Mouse (Mus musculus) ES-Bruce4 (cell line): ENCODE measurements around the gene Arl4a. TPM values are rescaled to one million over a fixed set of nuclear protein-coding genes. Genes with fewer than 3 reads are reported as not detected.

Experiments used
- H3K27ac ChIP-seq: 2 replicates; pipeline ENCODE4 v1.5.1; 2012; ENCODE audit warnings: low read length, inconsistent platforms; ENCODE audit not compliant: insufficient read depth
- H3K27me3 ChIP-seq: 2 replicates; pipeline ENCODE4 v1.6.1; 2012; ENCODE audit warnings: mild to moderate bottlenecking, low read length, inconsistent platforms; ENCODE audit not compliant: control insufficient read depth, poor library complexity, insufficient read depth, severe bottlenecking
- H3K36me3 ChIP-seq: 2 replicates; pipeline ENCODE4 v1.6.1; 2012; ENCODE audit warnings: inconsistent platforms, mild to moderate bottlenecking, low read length, moderate library complexity; ENCODE audit not compliant: control insufficient read depth, poor library complexity, insufficient read depth, severe bottlenecking
- H3K4me1 ChIP-seq: one replicate; pipeline ENCODE4 v1.8.1; 2011; ENCODE audit warnings: low read length; ENCODE audit not compliant: control insufficient read depth, insufficient read depth
- H3K4me3 ChIP-seq: 2 replicates; pipeline ENCODE4 v1.5.1; 2011; ENCODE audit warnings: low read depth, mild to moderate bottlenecking, low read length
- H3K9ac ChIP-seq: 2 replicates; pipeline ENCODE4 v1.6.1; 2012; ENCODE audit warnings: low read depth, mild to moderate bottlenecking, inconsistent platforms; ENCODE audit not compliant: poor library complexity, severe bottlenecking
- H3K9me3 ChIP-seq: replicated peaks from 2 replicates; pipeline ENCODE4 v1.6.1; 2012; ENCODE audit warnings: mild to moderate bottlenecking, low read length, inconsistent platforms; ENCODE audit not compliant: control insufficient read depth, poor library complexity, insufficient read depth, severe bottlenecking
- CTCF ChIP-seq: IDR thresholded peaks from one replicate; pipeline ENCODE4 v1.8.1; 2011; ENCODE audit warnings: low read depth, low read length
- EP300 ChIP-seq: IDR thresholded peaks from 2 replicates; pipeline ENCODE4 v1.6.1; 2011; ENCODE audit warnings: low read depth, low read length; ENCODE audit not compliant: insufficient read depth
- POLR2A ChIP-seq: IDR thresholded peaks from one replicate; pipeline ENCODE4 v1.8.1; 2011; ENCODE audit warnings: low read length; ENCODE audit not compliant: insufficient read depth
- polyA plus RNA-seq: library from polyadenylated mRNA; stranded (reverse); fragments of >200 nt; gene quantifications from 2 replicates; pipeline ENCODE4 v1.2.4, GENCODE M21; 2011; ENCODE audit warnings: low read depth; ENCODE audit not compliant: missing spikeins, insufficient read depth, insufficient read length

Gene Arl4a
- polyA plus RNA-seq, 1 experiment: 26.5 TPM

- Histone ChIP-seq H3K9me3 (no peaks in the 10 kb centered on the region), H3K4me3 (no peak overlapping the region), H3K9ac (no peak overlapping the region), H3K36me3 (no peaks in the 10 kb centered on the region), H3K27me3 (no peaks in the 10 kb centered on the region), H3K4me1 (no peaks in the 10 kb centered on the region), H3K27ac (no peak overlapping the region)
- TF ChIP-seq CTCF (no peak), POLR2A (no peak), EP300 (no peak)
Measured at GRCm38 (mm10) chr12:40027846-40028245, 10.0 kb downstream of the Arl4a start.

GRCm38 (mm10) chr12:40027444-40027843, 10.4 kb downstream of the Arl4a start:
- H3K9ac ChIP-seq: no peak overlapping the region
- no peaks in the 10 kb centered on the region for H3K4me1 ChIP-seq
- TF ChIP-seq POLR2A (no peak), EP300 (no peak), CTCF (no peak)
- no peaks in the 10 kb centered on the region for H3K36me3 ChIP-seq
- H3K27ac ChIP-seq: no peak overlapping the region
- H3K9me3 ChIP-seq: no peaks in the 10 kb centered on the region
- no peak overlapping the region for H3K4me3 ChIP-seq
- no peaks in the 10 kb centered on the region for H3K27me3 ChIP-seq

GRCm38 (mm10) chr12:40023918-40024317, 13.9 kb downstream of the Arl4a start:
- Histone ChIP-seq H3K36me3 (no peaks in the 10 kb centered on the region), H3K9ac (no peak overlapping the region), H3K9me3 (no peaks in the 10 kb centered on the region), H3K4me3 (no peak overlapping the region), H3K27ac (no peak overlapping the region), H3K4me1 (no peaks in the 10 kb centered on the region), H3K27me3 (no peaks in the 10 kb centered on the region)
- TF ChIP-seq POLR2A: no peak
- TF ChIP-seq EP300: no peak
- TF ChIP-seq CTCF: no peak

GRCm38 (mm10) chr12:40023014-40023642, 14.7 kb downstream of the Arl4a start:
- Histone ChIP-seq H3K9ac (no peak overlapping the region), H3K27ac (no peak overlapping the region), H3K4me1 (no peaks in the 10 kb centered on the region), H3K27me3 (no peaks in the 10 kb centered on the region), H3K9me3 (no peaks in the 10 kb centered on the region), H3K36me3 (no peaks in the 10 kb centered on the region), H3K4me3 (no peak overlapping the region)
- TF ChIP-seq CTCF: no peak
- no peak for TF ChIP-seq EP300
- TF ChIP-seq POLR2A: no peak

DNA sequence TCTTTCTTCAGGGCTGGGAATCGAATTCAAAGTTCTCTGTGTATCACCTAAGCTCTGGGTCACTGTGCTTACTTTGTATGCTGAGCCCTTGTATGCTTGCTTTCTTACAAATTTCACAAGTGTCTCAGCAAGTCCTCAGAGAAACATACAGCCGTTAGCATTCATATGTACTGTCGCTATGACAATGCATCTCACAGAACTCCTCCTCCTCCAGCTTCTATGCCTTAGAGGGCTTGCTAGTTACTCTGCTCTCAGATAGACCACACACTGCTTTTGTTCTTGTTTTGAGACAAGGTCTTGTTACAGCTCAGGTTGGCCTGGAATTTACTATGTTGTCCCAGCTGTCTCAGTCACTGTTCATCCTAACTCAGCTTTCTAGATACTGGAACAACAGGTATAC, 15.5 kb downstream of the Arl4a start:
- TF ChIP-seq EP300: no peak
- TF ChIP-seq CTCF: no peak
- no peak for TF ChIP-seq POLR2A
- Histone ChIP-seq H3K27me3 (no peaks in the 10 kb centered on the region), H3K9me3 (no peaks in the 10 kb centered on the region), H3K4me1 (no peaks in the 10 kb centered on the region), H3K27ac (no peak overlapping the region), H3K36me3 (no peaks in the 10 kb centered on the region), H3K9ac (no peak overlapping the region), H3K4me3 (no peak overlapping the region)

DNA sequence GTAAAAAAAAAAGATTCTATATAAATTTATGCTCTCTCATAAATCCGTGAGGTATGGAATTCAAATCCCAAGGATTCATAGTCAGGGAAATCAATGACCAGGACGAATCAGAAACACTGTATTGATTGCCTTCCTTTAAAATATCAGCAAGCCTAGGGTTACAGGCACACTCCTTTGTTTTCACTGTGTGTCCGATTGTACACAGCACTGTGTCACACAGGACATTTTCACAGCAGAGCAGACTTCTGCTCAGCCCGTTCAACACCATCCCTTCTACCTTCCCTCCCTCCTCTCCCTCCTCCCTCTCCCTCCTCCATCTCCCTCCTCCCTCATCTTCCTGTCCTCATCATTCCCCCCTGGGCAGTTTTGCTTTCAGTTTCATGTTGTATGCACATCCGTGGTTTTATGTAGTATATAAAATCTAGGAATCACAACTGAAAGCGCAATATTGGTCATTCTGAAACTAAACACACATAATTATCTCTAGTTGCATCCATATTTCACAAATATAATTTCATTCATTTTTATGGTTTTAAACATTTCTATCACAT, 19.8 kb downstream of the Arl4a start:
- H3K27ac ChIP-seq: no peak overlapping the region
- H3K9ac ChIP-seq: no peak overlapping the region
- no peaks in the 10 kb centered on the region; the same call in 1 of the 2 replicates for H3K27me3 ChIP-seq
- H3K36me3 ChIP-seq: no peaks in the 10 kb centered on the region
- TF ChIP-seq POLR2A (no peak), CTCF (no peak), EP300 (no peak)
- no peak overlapping the region for H3K4me3 ChIP-seq
- H3K9me3 ChIP-seq: no peaks in the 10 kb centered on the region
- H3K4me1 ChIP-seq: no peaks in the 10 kb centered on the region
